In genomic region chr7:63753274-63753751, GRCm38 (mm10) we compare ENCODE assay signal across 8 mouse cellular contexts.
A peak's percentile ranks its signal among the peaks of the same experiment; 100 is the strongest.
DNase-seq lines count a peak whose midpoint lies in the region; ATAC-seq and TF ChIP-seq lines count a peak whose summit lies in the region.

No protein-coding gene starts in this region.

- intact Hi-C loops in left cerebral cortex, postnatal 36 days (cut with DNase I) = loop anchor here (5.0 kb wide), 2 partner anchors 309 to 574 kb away; no protein-coding TSS in a partner anchor

- H3K4me3 ChIP-seq in thymus, adult 2 months (ENCODE audit: control insufficient read depth, insufficient read depth, low read length) = no peak overlapping the region
- no peak overlapping the region for H3K4me3 ChIP-seq in forebrain, embryonic 16.5 days (replicated peaks; ENCODE audit: low read length)
- H3K4me3 ChIP-seq in intestine, embryonic 16.5 days (ENCODE audit: low read length) = no peak overlapping the region
- H3K4me3 ChIP-seq in midbrain, embryonic 16.5 days (ENCODE audit: low read depth, low read length) = no peak overlapping the region

- peak; percentile 72 for DNase-seq in thymus, postnatal 0 days (ENCODE audit: low spot score)
- no peak for DNase-seq in thymus, adult 2 months
- DNase-seq in c-Kit-positive CD71-positive TER-119-positive erythroid progenitor cells, embryonic 14.5 days (ENCODE audit: low spot score) = peak; percentile 38
- peak; percentile 55 to 56 for DNase-seq in left cerebral cortex, postnatal 36 days (ENCODE audit: low spot score in 2 of 2)
- peak; percentile 24 to 31 for DNase-seq in thymus, postnatal 36 days

- no peak overlapping the region for H3K27ac ChIP-seq in thymus, adult 2 months (ENCODE audit: control insufficient read depth, insufficient read depth, low read length)
- H3K27ac ChIP-seq in forebrain, embryonic 16.5 days (ENCODE audit: low read length) = no peak overlapping the region
- no peak overlapping the region for H3K27ac ChIP-seq in intestine, embryonic 16.5 days (ENCODE audit: low read length)
- no peak overlapping the region for H3K27ac ChIP-seq in midbrain, embryonic 16.5 days (ENCODE audit: low read length)

- no peak for TF ChIP-seq CTCF in thymus, adult 2 months (IDR thresholded peaks at IDR 0.05; ENCODE audit: borderline replicate concordance, control insufficient read depth, extremely low read depth, insufficient read depth, low read length, poor library complexity)

- H3K4me2 ChIP-seq in forebrain, embryonic 16.5 days (ENCODE audit: low read length) = no peak overlapping the region
- H3K4me2 ChIP-seq in intestine, embryonic 16.5 days (ENCODE audit: low read depth, low read length) = no peak overlapping the region
- H3K4me2 ChIP-seq in midbrain, embryonic 16.5 days (ENCODE audit: low read length) = peak overlapping the region; percentile 20; the same call in 1 of the 2 replicates

- H3K9ac ChIP-seq in forebrain, embryonic 16.5 days (replicated peaks; ENCODE audit: low read depth, low read length) = no peak overlapping the region
- H3K9ac ChIP-seq in intestine, embryonic 16.5 days (ENCODE audit: low read depth, low read length) = no peak overlapping the region
- 0 out of 2 replicates have a peak overlapping the region, but pooled peaks have one; percentile 36 for H3K9ac ChIP-seq in midbrain, embryonic 16.5 days (ENCODE audit: low read depth, low read length)

- no peak for TF ChIP-seq POLR2A in thymus, adult 2 months (IDR thresholded peaks at IDR 0.05; ENCODE audit: control insufficient read depth, extremely low read depth, insufficient read depth, low read length, poor library complexity)

- H3K9me3 ChIP-seq in forebrain, embryonic 16.5 days (ENCODE audit: control insufficient read depth, low read length) = no peaks in the 10 kb centered on the region
- H3K9me3 ChIP-seq in intestine, embryonic 16.5 days (ENCODE audit: control insufficient read depth, low read length) = no peaks in the 10 kb centered on the region
- no peaks in the 10 kb centered on the region for H3K9me3 ChIP-seq in midbrain, embryonic 16.5 days (replicated peaks; ENCODE audit: control insufficient read depth, low read length, poor library complexity, severe bottlenecking)

- peaks cover 12% of the 10 kb centered on the region; the same call in 1 of the 2 replicates for H3K27me3 ChIP-seq in thymus, adult 2 months (ENCODE audit: control insufficient read depth, insufficient read depth, low read length)
- H3K27me3 ChIP-seq in forebrain, embryonic 16.5 days (replicated peaks; ENCODE audit: control insufficient read depth, insufficient read depth, low read length) = peaks cover 27% of the 10 kb centered on the region
- H3K27me3 ChIP-seq in intestine, embryonic 16.5 days (replicated peaks; ENCODE audit: control insufficient read depth, insufficient read depth, low read length) = peaks cover 45% of the 10 kb centered on the region
- H3K27me3 ChIP-seq in midbrain, embryonic 16.5 days (ENCODE audit: control insufficient read depth, insufficient read depth, low read depth, low read length) = peaks cover 25% of the 10 kb centered on the region

- WGBS in thymus, adult 2 months = 14% methylated on average over 6 of the region's 6 CpGs
- WGBS in forebrain, embryonic 16.5 days = 10% methylated on average over 6 of the region's 6 CpGs
- 15% methylated on average over 6 of the region's 6 CpGs for WGBS in intestine, embryonic 16.5 days
- 12% methylated on average over 6 of the region's 6 CpGs for WGBS in midbrain, embryonic 16.5 days

- no peaks in the 10 kb centered on the region for H3K36me3 ChIP-seq in thymus, adult 2 months (ENCODE audit: control insufficient read depth, insufficient read depth, low read length)
- H3K36me3 ChIP-seq in forebrain, embryonic 16.5 days (ENCODE audit: control insufficient read depth, insufficient read depth) = no peaks in the 10 kb centered on the region
- no peaks in the 10 kb centered on the region for H3K36me3 ChIP-seq in intestine, embryonic 16.5 days (ENCODE audit: control insufficient read depth, insufficient read depth, low read length)
- H3K36me3 ChIP-seq in midbrain, embryonic 16.5 days (ENCODE audit: control insufficient read depth, insufficient read depth, low read length) = no peaks in the 10 kb centered on the region

- peaks cover 28% of the 10 kb centered on the region for H3K4me1 ChIP-seq in thymus, adult 2 months (replicated peaks; ENCODE audit: control insufficient read depth, insufficient read depth, low read length)
- H3K4me1 ChIP-seq in forebrain, embryonic 16.5 days (replicated peaks; ENCODE audit: control insufficient read depth, insufficient read depth, low read length) = peaks cover 30% of the 10 kb centered on the region
- H3K4me1 ChIP-seq in intestine, embryonic 16.5 days (ENCODE audit: control insufficient read depth, insufficient read depth, low read length) = peaks cover 8% of the 10 kb centered on the region; the same call in 1 of the 2 replicates
- H3K4me1 ChIP-seq in midbrain, embryonic 16.5 days (ENCODE audit: control insufficient read depth, insufficient read depth, low read length) = peaks cover 19% of the 10 kb centered on the region

- peak; percentile 24 for ATAC-seq in forebrain, embryonic 16.5 days
- ATAC-seq in intestine, embryonic 16.5 days = peak; percentile 58
- ATAC-seq in midbrain, embryonic 16.5 days = peak; percentile 56
